Mouse (Mus musculus) cerebellum, adult 9-11 months (tissue): ENCODE measurements around the gene Dmrt2.

Experiments
- DNase-seq: peaks from one replicate; pipeline ENCODE4 v3.0.0; 2022

Dmrt2 gene

GRCm38 (mm10) chr19:25698850-25699249 is 26.6 kb downstream of the Dmrt2 start:
- no peak for DNase-seq

- no peak for DNase-seq
These were observed 41.2 kb downstream of the Dmrt2 start for GRCm38 (mm10) chr19:25713382-25713781.

DNA sequence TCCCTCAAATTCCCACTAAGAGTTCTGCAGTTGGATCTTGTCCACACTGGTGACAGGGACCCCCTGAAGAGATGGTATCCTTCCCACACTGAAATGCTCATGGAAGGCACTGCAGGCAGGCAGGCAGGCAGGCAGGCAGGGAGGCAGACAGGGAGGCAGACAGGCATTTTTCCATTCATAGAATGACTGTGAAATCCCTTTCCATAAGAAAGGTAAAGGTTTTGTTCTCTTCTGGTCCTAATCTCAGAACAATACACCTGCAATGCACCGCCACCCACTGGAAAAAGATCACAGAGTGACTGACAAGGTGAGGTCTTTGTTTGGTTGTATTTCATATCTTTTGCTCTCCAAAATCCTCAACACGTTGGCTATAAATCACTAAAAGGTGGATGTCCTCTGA is 42.7 kb downstream of the Dmrt2 start:
- DNase-seq: no peak

GRCm38 (mm10) chr19:25722616-25723015 is 50.4 kb downstream of the Dmrt2 start:
- DNase-seq: no peak
